Mouse (Mus musculus) stomach, postnatal 0 days (tissue): ENCODE results near the gene Gatad2a. TPM values are rescaled to one million over a fixed set of nuclear protein-coding genes. Genes with fewer than 3 reads are reported as not detected.
"Not testable (repeated sequence)": the region's sequence is repeated elsewhere in the genome, so short reads cannot be mapped to it uniquely, and the experiment has no call there.

Experiments used
- ATAC-seq: fragments of 200-750 bp; cut with Nextera tagmentation; 2 replicates; pipeline ENCODE4 v1.8.0; 2017; ENCODE audit not compliant: low FRiP score, low TSS enrichment
- DNase-seq: peaks from one replicate; pipeline ENCODE4 v3.0.0-alpha.2; 2016; ENCODE audit warnings: low spot score
- H3K27ac ChIP-seq: fragments of 300-500 bp; sonication (generic); replicated peaks from 2 replicates; pipeline ENCODE4 v1.5.1; 2014; ENCODE audit warnings: mild to moderate bottlenecking, control low read depth
- H3K27me3 ChIP-seq: fragments of 300-500 bp; sonication (generic); 2 replicates; pipeline ENCODE4 v1.6.1; 2014; ENCODE audit warnings: low read length; ENCODE audit not compliant: control insufficient read depth, insufficient read depth
- H3K36me3 ChIP-seq: fragments of 300-500 bp; sonication (generic); 2 replicates; pipeline ENCODE4 v1.6.1; 2014; ENCODE audit warnings: low read length, mixed read lengths; ENCODE audit not compliant: control insufficient read depth, insufficient read depth
- H3K4me1 ChIP-seq: fragments of 300-500 bp; sonication (generic); replicated peaks from 2 replicates; pipeline ENCODE4 v1.6.1; 2014; ENCODE audit warnings: antibody characterized with exemption; ENCODE audit not compliant: control insufficient read depth, insufficient read depth
- H3K4me2 ChIP-seq: fragments of 300-500 bp; sonication (generic); replicated peaks from 2 replicates; pipeline ENCODE4 v1.6.1; 2014; ENCODE audit warnings: low read depth, mild to moderate bottlenecking, control low read depth, moderate library complexity
- H3K4me3 ChIP-seq: fragments of 300-500 bp; sonication (generic); 2 replicates; pipeline ENCODE4 v1.5.1; 2014; ENCODE audit warnings: low read depth, low read length, control low read depth
- H3K9ac ChIP-seq: fragments of 300-500 bp; sonication (generic); 2 replicates; pipeline ENCODE4 v1.6.1; 2014; ENCODE audit warnings: mild to moderate bottlenecking, low read length, control low read depth, mixed read lengths
- H3K9me3 ChIP-seq: fragments of 300-500 bp; sonication (generic); 2 replicates; pipeline ENCODE4 v1.6.1; 2016; ENCODE audit warnings: low read length; ENCODE audit not compliant: control insufficient read depth
- CTCF ChIP-seq: IDR thresholded peaks from 2 replicates; pipeline ENCODE4 v1.5.1; 2016; ENCODE audit warnings: antibody characterized with exemption, low read depth, mild to moderate bottlenecking, moderate library complexity
- EP300 ChIP-seq: optimal IDR thresholded peaks from 2 replicates; pipeline ENCODE3; 2016; ENCODE audit warnings: antibody characterized with exemption
- WGBS: fragments of 180-500 bp; shearing (Covaris S2); extraction: QIAGEN DNeasy Blood & Tissue Kit; methylation state at CpG from one replicate; pipeline ENCODE4 v1.1.7; 2014; 5-methylcytosine and 5-hydroxymethylcytosine counted together
- polyA plus RNA-seq: library from polyadenylated mRNA; unstranded; fragments of >200 nt; fragmentation: Nextera tagmentation; extraction: Ambion mirVana; gene quantifications from 2 replicates; pipeline ENCODE4 v1.2.1, GENCODE M21; 2015

Gatad2a gene
- polyA plus RNA-seq, 1 experiment from 2014 or later, result 32.4 TPM

GRCm38 (mm10) chr8:69956651-69957050 is 39.5 kb downstream of the Gatad2a start:
- DNase-seq (no peak), ATAC-seq (no peak)
- Histone ChIP-seq H3K4me3 (no peak overlapping the region), H3K9ac (no peak overlapping the region), H3K9me3 (no peaks in the 10 kb centered on the region), H3K4me2 (no peak overlapping the region), H3K4me1 (no peaks in the 10 kb centered on the region; the same call in 1 of the 2 replicates), H3K36me3 (no peaks in the 10 kb centered on the region), H3K27me3 (no peaks in the 10 kb centered on the region), H3K27ac (no peak overlapping the region)
- no peak for TF ChIP-seq CTCF
- TF ChIP-seq EP300, result no peak
- WGBS, result 65% methylated on average over 2 of the region's 2 CpGs

GRCm38 (mm10) chr8:69954642-69955041 is 41.5 kb downstream of the Gatad2a start:
- DNase-seq (no peak), ATAC-seq (no peak)
- Histone ChIP-seq H3K4me3 (no peak overlapping the region), H3K9me3 (no peaks in the 10 kb centered on the region), H3K4me1 (no peaks in the 10 kb centered on the region; the same call in 1 of the 2 replicates), H3K4me2 (no peak overlapping the region), H3K36me3 (no peaks in the 10 kb centered on the region), H3K27me3 (no peaks in the 10 kb centered on the region), H3K27ac (no peak overlapping the region), H3K9ac (no peak overlapping the region)
- 52% methylated on average over 1 of the region's 1 CpGs for WGBS
- TF ChIP-seq EP300 (no peak), CTCF (no peak)

- no peak overlapping the region for H3K27ac ChIP-seq
- no peak for ATAC-seq
- WGBS, result 62% methylated on average over 4 of the region's 4 CpGs
Measured at GRCm38 (mm10) chr8:69954213-69954612, 42.0 kb downstream of the Gatad2a start.

GRCm38 (mm10) chr8:69950300-69950699 is 45.9 kb downstream of the Gatad2a start:
- no peaks in the 10 kb centered on the region for H3K9me3 ChIP-seq
- H3K4me3 ChIP-seq, result no peak overlapping the region
- DNase-seq (no peak), ATAC-seq (no peak)
- no peaks in the 10 kb centered on the region; the same call in 1 of the 2 replicates for H3K36me3 ChIP-seq
- no peak overlapping the region for H3K27ac ChIP-seq
- H3K27me3 ChIP-seq, result no peaks in the 10 kb centered on the region
- H3K4me1 ChIP-seq, result no peaks in the 10 kb centered on the region
- WGBS, result 79% methylated on average over 2 of the region's 2 CpGs
- no peak overlapping the region for H3K9ac ChIP-seq
- TF ChIP-seq EP300, result no peak
- no peak for TF ChIP-seq CTCF
- no peak overlapping the region for H3K4me2 ChIP-seq

More at GRCm38 (mm10) chr8:69954213-69954612, 42.0 kb downstream of the Gatad2a start:
- no peak overlapping the region for H3K9ac ChIP-seq
- no peaks in the 10 kb centered on the region for H3K27me3 ChIP-seq
- H3K9me3 ChIP-seq, result no peaks in the 10 kb centered on the region
- TF ChIP-seq CTCF (no peak), EP300 (no peak)
- no peaks in the 10 kb centered on the region for H3K36me3 ChIP-seq
- no peak for DNase-seq
- no peaks in the 10 kb centered on the region; the same call in 1 of the 2 replicates for H3K4me1 ChIP-seq
- H3K4me3 ChIP-seq, result no peak overlapping the region
- no peak overlapping the region for H3K4me2 ChIP-seq

GRCm38 (mm10) chr8:69942495-69942894 is 53.7 kb downstream of the Gatad2a start:
- not testable (repeated sequence) for H3K27me3 ChIP-seq, H3K36me3 ChIP-seq, H3K9me3 ChIP-seq, DNase-seq, H3K9ac ChIP-seq, H3K27ac ChIP-seq, H3K4me1 ChIP-seq, ATAC-seq, H3K4me2 ChIP-seq, H3K4me3 ChIP-seq
- 88% methylated on average over 2 of the region's 3 CpGs for WGBS

- Histone ChIP-seq H3K27me3 (no peaks in the 10 kb centered on the region), H3K27ac (no peak overlapping the region), H3K4me2 (no peak overlapping the region), H3K9ac (no peak overlapping the region), H3K4me1 (0 out of 2 replicates have a peak, but pooled peaks cover 2% of the 10 kb centered on the region), H3K36me3 (0 out of 2 replicates have a peak, but pooled peaks cover 3% of the 10 kb centered on the region), H3K4me3 (no peak overlapping the region), H3K9me3 (no peaks in the 10 kb centered on the region)
- WGBS, result 98% methylated on average over 2 of the region's 2 CpGs
- ATAC-seq, result no peak
- no peak for DNase-seq
- TF ChIP-seq EP300 (no peak), CTCF (no peak)
Measured at GRCm38 (mm10) chr8:69940386-69940785, 55.8 kb downstream of the Gatad2a start.
